Mouse (Mus musculus) hindbrain, postnatal 0 days (tissue): Measurements from ENCODE around the gene Srsf6. TPM values are rescaled to one million over a fixed set of nuclear protein-coding genes. Genes with fewer than 3 reads are reported as not detected.
"Not testable (repeated sequence)": the region's sequence is repeated elsewhere in the genome, so short reads cannot be mapped to it uniquely, and the experiment has no call there.

ENCODE experiments used
- ATAC-seq: fragments of 200-750 bp; cut with Nextera tagmentation; 2 replicates; pipeline ENCODE4 v1.8.0; 2017; ENCODE audit warnings: mild to moderate bottlenecking, moderate TSS enrichment, moderate library complexity
- DNase-seq: peaks from one replicate; pipeline ENCODE4 v3.0.0-alpha.2; 2015; ENCODE audit warnings: low spot score
- H3K27ac ChIP-seq: fragments of 300-500 bp; sonication (generic); 2 replicates; pipeline ENCODE4 v1.5.1; 2014; ENCODE audit warnings: mild to moderate bottlenecking
- H3K27me3 ChIP-seq: fragments of 300-500 bp; sonication (generic); 2 replicates; pipeline ENCODE4 v1.6.1; 2014; ENCODE audit warnings: low read length, mixed read lengths; ENCODE audit not compliant: insufficient read depth
- H3K36me3 ChIP-seq: fragments of 300-500 bp; sonication (generic); 2 replicates; pipeline ENCODE4 v1.6.1; 2014; ENCODE audit warnings: low read length, mixed read lengths; ENCODE audit not compliant: insufficient read depth
- H3K4me1 ChIP-seq: fragments of 300-500 bp; sonication (generic); 2 replicates; pipeline ENCODE4 v1.6.1; 2014; ENCODE audit warnings: antibody characterized with exemption, low read length, mixed read lengths; ENCODE audit not compliant: insufficient read depth
- H3K4me2 ChIP-seq: fragments of 300-500 bp; sonication (generic); 2 replicates; pipeline ENCODE4 v1.6.1; 2014; ENCODE audit warnings: low read depth, mild to moderate bottlenecking, low read length, moderate library complexity, mixed read lengths
- H3K4me3 ChIP-seq: fragments of 300-500 bp; sonication (generic); 2 replicates; pipeline ENCODE4 v1.5.1; 2014; ENCODE audit warnings: low read length
- H3K9ac ChIP-seq: fragments of 300-500 bp; sonication (generic); replicated peaks from 2 replicates; pipeline ENCODE4 v1.6.1; 2014; ENCODE audit warnings: mild to moderate bottlenecking, low read length, moderate library complexity, mixed read lengths
- H3K9me3 ChIP-seq: fragments of 300-500 bp; sonication (generic); 2 replicates; pipeline ENCODE4 v1.6.1; 2016; ENCODE audit warnings: low read length, mixed read lengths
- CTCF ChIP-seq: IDR thresholded peaks from 2 replicates; pipeline ENCODE4 v1.5.1; 2016; ENCODE audit warnings: antibody characterized with exemption, control low read depth, low read depth
- WGBS: fragments of 180-500 bp; shearing (Covaris S2); extraction: QIAGEN DNeasy Blood & Tissue Kit; methylation state at CpG from one replicate; pipeline ENCODE4 v1.1.7; 2014; 5-methylcytosine and 5-hydroxymethylcytosine counted together
- polyA plus RNA-seq: library from polyadenylated mRNA; unstranded; fragments of >200 nt; fragmentation: Nextera tagmentation; extraction: Ambion mirVana; gene quantifications from 2 replicates; pipeline ENCODE4 v1.2.1, GENCODE M21; 2015
- total RNA-seq: library from RNA; depleted of rRNA; stranded (reverse); fragments of >200 nt; gene quantifications from 2 replicates; pipeline ENCODE4 v1.2.3, GENCODE M21; 2014; rRNA removed

Srsf6 gene
- 87.2 and 99.4 TPM in 2 replicates for total RNA-seq
- 124 and 135 TPM in 2 replicates for polyA plus RNA-seq

GRCm38 (mm10) chr2:162931123-162931673 lies at the start of gene Srsf6:
TSS of gene Srsf6 (plus strand) at chr2:162931528.
- under 1% methylated on average over 37 of the region's 68 CpGs for WGBS
- H3K27me3 ChIP-seq = no peaks in the 10 kb centered on the region
- peak; percentile 98 for DNase-seq
- H3K4me1 ChIP-seq = peaks cover 7% of the 10 kb centered on the region
- ATAC-seq = peak; percentile 94
- peak within 1 kb of the TSS; percentile 96 for H3K4me3 ChIP-seq
- H3K4me2 ChIP-seq = peak within 1 kb of the TSS; percentile 88
- no peaks in the 10 kb centered on the region for H3K9me3 ChIP-seq
- H3K9ac ChIP-seq = peak within 1 kb of the TSS; percentile 100
- peak within 1 kb of the TSS; percentile 100 for H3K27ac ChIP-seq
- peaks cover 25% of the 10 kb centered on the region for H3K36me3 ChIP-seq
- no peak for TF ChIP-seq CTCF

- Histone ChIP-seq H3K4me3 (no peak overlapping the region), H3K4me2 (no peak overlapping the region), H3K27ac (no peak overlapping the region), H3K9me3 (no peaks in the 10 kb centered on the region), H3K27me3 (no peaks in the 10 kb centered on the region), H3K4me1 (no peaks in the 10 kb centered on the region), H3K9ac (no peak overlapping the region), H3K36me3 (no peaks in the 10 kb centered on the region)
- ATAC-seq = no peak
- 72% methylated on average over 2 of the region's 2 CpGs for WGBS
- no peak for TF ChIP-seq CTCF
- no peak for DNase-seq
Observed at GRCm38 (mm10) chr2:162884101-162884500, 47.2 kb upstream of the Srsf6 start.

- no peaks in the 10 kb centered on the region for H3K9me3 ChIP-seq
- DNase-seq (no peak), ATAC-seq (no peak)
- no peak for TF ChIP-seq CTCF
- H3K4me1 ChIP-seq = no peaks in the 10 kb centered on the region
- no peak overlapping the region for H3K4me3 ChIP-seq
- H3K36me3 ChIP-seq = no peaks in the 10 kb centered on the region
- H3K27me3 ChIP-seq = no peaks in the 10 kb centered on the region
- H3K27ac ChIP-seq = no peak overlapping the region
- WGBS = 68% methylated on average over 5 of the region's 5 CpGs
- no peak overlapping the region for H3K4me2 ChIP-seq
- H3K9ac ChIP-seq = no peak overlapping the region
Observed at GRCm38 (mm10) chr2:162887121-162887520, 44.2 kb upstream of the Srsf6 start.

DNA sequence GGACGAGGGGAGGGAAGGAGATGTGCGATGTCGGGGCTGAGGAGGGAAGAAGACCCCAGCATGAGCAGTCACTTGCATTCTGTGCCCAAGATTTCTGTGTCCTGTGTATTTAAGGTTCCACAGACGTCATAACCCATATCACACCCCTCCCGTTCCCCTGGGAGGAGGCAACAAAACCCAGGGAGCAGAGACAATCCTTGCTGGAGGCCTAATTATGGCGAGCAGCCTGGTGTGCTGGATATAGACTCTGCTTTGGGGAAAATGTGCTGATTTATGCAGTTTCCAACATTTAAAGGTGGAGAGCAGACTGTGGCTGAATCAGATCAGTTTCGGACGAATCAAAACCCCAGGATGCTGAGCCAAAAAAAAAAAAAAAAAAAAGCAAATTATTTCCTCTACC lies 42.7 kb upstream of the Srsf6 start:
- Histone ChIP-seq H3K9me3 (no peaks in the 10 kb centered on the region), H3K4me2 (no peak overlapping the region), H3K36me3 (no peaks in the 10 kb centered on the region), H3K27ac (no peak overlapping the region), H3K27me3 (no peaks in the 10 kb centered on the region), H3K9ac (no peak overlapping the region), H3K4me1 (no peaks in the 10 kb centered on the region), H3K4me3 (no peak overlapping the region)
- 84% methylated on average over 8 of the region's 8 CpGs for WGBS
- no peak for DNase-seq
- ATAC-seq = no peak
- no peak for TF ChIP-seq CTCF

DNA sequence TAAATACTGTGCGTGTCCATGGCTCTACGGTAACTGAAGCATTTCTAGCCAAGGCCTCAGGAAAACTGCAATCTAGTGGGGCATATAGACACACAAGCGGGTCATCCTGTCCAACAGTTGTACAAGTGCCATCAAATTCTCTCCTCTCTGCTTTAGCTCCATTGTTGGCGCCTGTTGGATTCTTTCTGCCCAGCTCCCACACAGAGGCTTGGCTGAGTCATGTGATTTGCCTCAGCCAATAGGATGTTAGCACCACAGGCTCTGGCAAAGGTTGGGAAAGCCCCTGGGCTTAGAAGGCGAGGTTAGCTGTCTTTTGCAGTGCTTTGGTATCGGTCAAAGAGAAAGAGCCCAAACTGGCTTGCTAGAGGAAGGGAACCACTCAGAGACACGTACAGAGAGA lies 42.1 kb upstream of the Srsf6 start:
- Histone ChIP-seq H3K9ac (no peak overlapping the region), H3K4me3 (no peak overlapping the region), H3K36me3 (no peaks in the 10 kb centered on the region), H3K27me3 (no peaks in the 10 kb centered on the region), H3K27ac (no peak overlapping the region), H3K9me3 (no peaks in the 10 kb centered on the region), H3K4me2 (no peak overlapping the region), H3K4me1 (no peaks in the 10 kb centered on the region)
- DNase-seq (peak; percentile 27), ATAC-seq (0 out of 2 replicates have a peak, but pooled peaks have one; percentile 40)
- TF ChIP-seq CTCF = no peak
- 69% methylated on average over 7 of the region's 7 CpGs for WGBS

DNA sequence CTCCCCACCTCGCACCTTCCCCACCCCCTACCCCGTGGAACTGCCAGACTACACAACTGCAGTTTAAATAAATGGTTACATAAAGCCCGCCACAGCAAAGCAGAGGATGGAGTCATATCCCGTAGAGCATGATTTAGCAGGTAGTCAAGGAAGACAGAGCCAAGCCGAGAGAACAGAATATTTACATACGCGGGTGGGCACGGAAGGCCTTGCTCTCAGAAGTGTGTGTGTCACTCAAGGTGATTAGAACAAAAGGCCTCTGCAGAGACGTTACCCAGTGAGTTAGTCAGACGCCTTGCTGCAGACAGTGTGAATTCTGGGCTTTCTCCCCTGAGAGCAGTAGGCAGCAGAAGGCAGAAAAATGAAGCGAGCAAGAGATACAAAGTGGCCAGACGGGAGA lies 41.6 kb upstream of the Srsf6 start:
- no peak for TF ChIP-seq CTCF
- DNase-seq (no peak), ATAC-seq (no peak)
- H3K36me3 ChIP-seq = no peaks in the 10 kb centered on the region
- H3K4me1 ChIP-seq = no peaks in the 10 kb centered on the region
- WGBS = 65% methylated on average over 12 of the region's 12 CpGs
- H3K27ac ChIP-seq = no peak overlapping the region
- H3K4me3 ChIP-seq = no peak overlapping the region
- H3K27me3 ChIP-seq = no peaks in the 10 kb centered on the region
- H3K9me3 ChIP-seq = no peaks in the 10 kb centered on the region
- H3K4me2 ChIP-seq = no peak overlapping the region
- H3K9ac ChIP-seq = no peak overlapping the region

DNA sequence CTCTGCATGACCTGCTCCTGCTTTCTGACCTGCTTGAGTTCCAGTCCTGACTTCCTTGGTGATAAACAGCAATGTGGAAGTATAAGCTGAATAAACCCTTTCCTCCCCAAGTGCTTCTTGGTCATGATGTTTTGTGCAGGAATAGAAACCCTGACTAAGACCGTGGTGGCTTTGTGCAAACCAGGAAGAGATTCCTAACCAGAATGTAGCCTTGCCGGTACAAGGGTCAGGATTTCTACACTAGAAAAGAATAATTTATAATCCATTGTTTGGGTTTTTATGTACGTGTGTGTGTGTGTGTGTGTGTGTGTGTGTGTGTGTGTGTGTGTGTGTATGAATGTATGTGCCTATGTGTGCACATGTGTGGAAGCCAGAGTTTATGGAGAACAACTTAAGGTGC lies 38.3 kb upstream of the Srsf6 start:
- not testable (repeated sequence) for H3K36me3 ChIP-seq, DNase-seq, H3K4me3 ChIP-seq, H3K4me1 ChIP-seq, H3K27ac ChIP-seq, H3K9ac ChIP-seq, H3K27me3 ChIP-seq, H3K9me3 ChIP-seq, H3K4me2 ChIP-seq, ATAC-seq
- 91% methylated on average over 3 of the region's 3 CpGs for WGBS

DNA sequence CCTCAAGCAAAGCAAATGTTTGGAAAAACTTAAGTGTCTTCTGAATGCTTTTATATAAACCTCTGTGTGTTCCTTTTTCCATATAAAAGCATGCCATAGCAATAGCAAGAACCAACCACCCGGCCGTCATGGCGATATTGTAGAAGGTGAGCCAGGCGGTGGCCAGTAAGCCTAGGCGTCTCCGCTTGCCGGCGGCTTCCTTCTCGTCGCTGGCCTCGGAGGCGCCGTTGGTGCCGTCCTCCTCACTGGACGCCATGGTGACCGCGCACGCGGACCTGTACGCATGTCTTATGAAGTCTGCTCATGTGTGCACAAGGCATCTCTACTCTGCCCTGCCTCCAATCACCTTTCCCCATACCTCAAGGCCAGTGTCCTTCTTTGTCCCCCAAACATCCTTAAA lies 32.1 kb upstream of the Srsf6 start:
- H3K4me2 ChIP-seq, H3K27me3 ChIP-seq, H3K4me1 ChIP-seq, H3K4me3 ChIP-seq, H3K9ac ChIP-seq, DNase-seq, H3K36me3 ChIP-seq, H3K27ac ChIP-seq, H3K9me3 ChIP-seq: not testable (repeated sequence)
- ATAC-seq = 0 out of 2 replicates have a peak, but pooled peaks have one; percentile 35
- 88% methylated on average over 15 of the region's 20 CpGs for WGBS
